Comparison of ENCODE assay signal across 16 mouse cellular contexts in the genomic region with DNA sequence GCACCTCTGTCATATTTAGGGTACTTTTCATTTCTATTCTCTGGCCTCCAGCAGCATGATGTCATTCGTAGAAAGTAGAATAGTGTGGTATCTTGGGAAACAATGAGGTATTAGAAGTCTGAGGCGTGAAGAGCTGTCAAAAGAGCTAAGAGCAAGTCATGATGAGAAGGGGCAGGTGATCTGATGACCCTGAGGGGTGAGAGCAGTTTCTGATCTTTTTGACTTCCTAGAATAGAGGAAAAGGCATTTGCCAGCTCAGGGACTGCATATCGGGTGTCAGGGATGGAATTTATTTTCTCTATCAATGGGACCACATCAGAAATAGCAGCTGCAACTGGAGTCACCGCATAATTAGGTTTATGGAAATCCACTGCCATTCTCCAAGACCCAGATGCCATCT. TPM values are rescaled to one million over a fixed set of nuclear protein-coding genes. Genes with fewer than 3 reads are reported as not detected.
"Had no signal": no experiment of that assay in that cellular context is flagged by ENCODE, and none has a peak within 500 bp of the region (broad histone marks: within the 10 kb centered on the region; RNA-seq: fewer than 3 reads in every experiment).

No protein-coding gene starts in this region.

- H3K27me3 ChIP-seq: lung, embryonic 15.5 days; neural tube, embryonic 15.5 days had no signal

- H3K27ac ChIP-seq: kidney, embryonic 15.5 days; liver, embryonic 13.5 days; lung, embryonic 15.5 days; macrophage; neural tube, embryonic 15.5 days had no signal

- H3K36me3 ChIP-seq: kidney, embryonic 15.5 days; liver, embryonic 13.5 days; lung, embryonic 15.5 days; neural tube, embryonic 15.5 days had no signal

- H3K9me3 ChIP-seq: kidney, embryonic 15.5 days; liver, embryonic 13.5 days; lung, embryonic 15.5 days; megakaryocyte, embryonic 14.5 days; neural tube, embryonic 15.5 days had no signal

- ATAC-seq: liver, postnatal 0 days had no signal

- H3K4me3 ChIP-seq: kidney, embryonic 15.5 days; liver, embryonic 13.5 days; lung, embryonic 15.5 days; megakaryocyte, embryonic 14.5 days; neural tube, embryonic 15.5 days had no signal

- H3K4me2 ChIP-seq: kidney, embryonic 15.5 days; liver, embryonic 13.5 days; lung, embryonic 15.5 days; neural tube, embryonic 15.5 days had no signal

- DNase-seq: kidney, adult 2 months; kidney, postnatal 14 days; left cerebral cortex, postnatal 4 days; liver; liver, embryonic 13.5 days; liver, postnatal 0 days; lung, postnatal 14 days; right cerebral cortex, adult 18-20 months; spleen, adult 18-20 months; thymus, adult 2 months; thymus, postnatal 25 days had no signal

- H3K9ac ChIP-seq: kidney, embryonic 15.5 days; liver, embryonic 13.5 days; liver, postnatal 0 days; lung, embryonic 15.5 days; neural tube, embryonic 15.5 days had no signal

- H3K4me1 ChIP-seq: kidney, embryonic 15.5 days; liver, embryonic 13.5 days; lung, embryonic 15.5 days; neural tube, embryonic 15.5 days had no signal

RNA-seq across cellular contexts. Expression of a gene that starts 8.5 kb away (rescaled TPM):
- polyA plus RNA-seq: macrophage had no signal
